Mouse (Mus musculus): ENCODE data around the gene Nat14. TPM values are rescaled to one million over a fixed set of nuclear protein-coding genes. Genes with fewer than 3 reads are reported as not detected.
"Not testable (repeated sequence)": the region's sequence is repeated elsewhere in the genome, so short reads cannot be mapped to it uniquely, and the experiment has no call there.

Nat14 gene
- polyA plus RNA-seq (2012; rRNA removed), result 27.3 and 27.9 TPM in 2 replicates

DNA sequence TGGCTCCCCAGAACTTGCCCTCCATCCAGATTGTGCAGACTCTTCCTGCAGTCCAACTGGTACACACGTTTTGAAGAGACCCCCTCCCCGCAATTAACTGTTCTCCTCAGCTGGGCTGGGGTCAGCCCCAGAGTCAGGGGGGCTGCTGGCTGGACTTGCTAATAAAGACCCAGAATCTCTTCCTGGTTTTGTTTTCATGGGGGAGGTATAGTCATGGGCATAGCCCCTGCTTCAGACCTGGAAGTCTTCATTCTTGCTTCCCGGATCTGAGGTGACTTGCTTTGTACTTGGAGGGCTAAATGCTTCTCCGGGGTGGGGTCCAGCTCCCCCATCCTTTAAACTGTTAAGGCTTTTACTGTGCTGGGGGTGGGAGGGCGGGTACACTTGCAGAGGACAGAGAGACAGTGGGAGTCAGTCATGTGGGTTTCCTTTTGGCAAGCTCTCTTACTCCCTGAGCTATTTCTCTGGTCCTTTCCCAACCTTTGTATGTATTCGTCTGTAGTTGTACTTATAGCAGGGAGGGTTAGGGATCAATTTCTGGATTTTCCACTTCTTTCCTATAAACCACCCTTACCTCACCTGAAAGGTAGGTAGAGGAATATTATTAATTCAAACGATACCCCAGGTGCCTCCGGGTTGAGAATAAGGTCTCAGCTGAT, at the start of gene Nat14:
Gene Nat14 (plus strand): TSS at position 205 of the 659 bp plus-strand sequence.
- no peak for TF ChIP-seq CTCF (IDR thresholded peaks at IDR 0.05; ENCODE audit: borderline replicate concordance, extremely low read depth, insufficient read depth, insufficient read length)
- no peak for TF ChIP-seq POLR2A (IDR thresholded peaks at IDR 0.05; ENCODE audit: borderline replicate concordance, extremely low read depth, insufficient read depth, insufficient read length, poor library complexity, severe bottlenecking)
- DNase-seq (ENCODE audit: low read depth), result no peak

DNA sequence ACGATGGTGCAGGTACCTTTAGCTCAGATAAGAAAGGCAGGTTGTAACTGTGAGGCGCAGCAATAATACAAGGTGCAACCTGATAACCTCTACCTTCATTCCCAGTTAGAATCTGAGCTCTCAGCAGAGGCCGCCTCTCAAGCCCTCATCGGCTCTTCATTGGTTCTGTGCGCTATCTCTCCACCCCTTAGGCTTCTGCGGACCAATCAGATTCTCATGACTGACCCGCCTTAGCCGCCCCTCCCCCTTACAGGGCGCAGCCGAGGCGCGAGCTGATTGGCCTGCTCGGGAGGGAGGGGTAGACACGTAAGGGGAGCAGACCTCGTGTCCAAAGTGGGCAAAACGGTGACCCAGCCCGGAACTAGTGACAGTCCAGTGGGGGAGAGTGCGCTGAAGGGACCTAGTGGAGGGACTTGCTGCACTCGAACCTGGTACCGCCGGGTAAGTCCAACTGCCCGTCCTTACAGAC, 45.0 kb upstream of the Nat14 start, which contains the start of gene Isoc2a:
Gene Isoc2a (plus strand): TSS at position 401 of the 469 bp plus-strand sequence.
- TF ChIP-seq POLR2A (IDR thresholded peaks at IDR 0.05; ENCODE audit: borderline replicate concordance, extremely low read depth, insufficient read depth, insufficient read length, poor library complexity, severe bottlenecking) (no peak), CTCF (IDR thresholded peaks at IDR 0.05; ENCODE audit: borderline replicate concordance, extremely low read depth, insufficient read depth, insufficient read length) (no peak)
- DNase-seq (ENCODE audit: low read depth), result peak; percentile 98

DNA sequence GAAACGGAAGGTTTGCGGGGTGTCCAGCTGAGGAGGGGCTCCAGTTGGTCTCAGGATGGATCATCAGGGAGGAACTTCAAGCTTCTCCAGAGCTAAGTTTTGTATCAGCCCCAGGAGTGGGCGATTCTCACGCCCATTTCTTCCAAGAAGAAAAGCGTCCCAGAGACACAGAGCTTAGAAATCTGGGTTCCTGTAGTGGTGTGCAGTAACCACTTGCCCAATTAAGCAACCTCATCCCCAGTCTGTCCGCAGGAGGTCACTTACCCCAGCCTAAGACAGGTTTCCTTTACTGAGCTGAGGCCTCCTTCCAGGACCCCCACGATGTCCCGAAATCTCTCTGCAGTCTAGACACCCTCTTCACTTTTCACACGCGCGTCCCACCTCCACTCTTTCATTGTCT, 44.6 kb upstream of the Nat14 start:
- no peak for TF ChIP-seq POLR2A (IDR thresholded peaks at IDR 0.05; ENCODE audit: borderline replicate concordance, extremely low read depth, insufficient read depth, insufficient read length, poor library complexity, severe bottlenecking)
- no peak for TF ChIP-seq CTCF (IDR thresholded peaks at IDR 0.05; ENCODE audit: borderline replicate concordance, extremely low read depth, insufficient read depth, insufficient read length)
- DNase-seq (ENCODE audit: low read depth), result no peak

DNA sequence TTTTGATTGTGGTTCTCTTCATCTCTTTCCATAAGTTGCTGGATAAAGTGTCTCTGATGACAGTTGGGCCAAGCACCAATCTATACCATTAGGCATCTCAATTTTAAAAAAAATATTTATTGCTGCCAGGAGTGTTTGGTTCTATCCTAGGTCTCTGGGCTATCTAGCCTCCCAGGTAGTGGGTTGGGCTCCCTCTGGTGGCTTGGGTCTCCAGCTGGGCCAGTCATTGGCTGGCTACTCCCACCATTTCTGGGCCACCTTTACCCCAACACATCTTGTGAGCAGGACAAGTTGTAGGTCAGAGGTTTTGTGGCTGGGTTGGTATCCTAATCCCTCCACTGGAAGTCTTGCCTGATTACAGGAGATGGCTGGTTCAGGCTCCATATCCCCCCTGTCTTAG, 43.6 kb upstream of the Nat14 start:
- peak; percentile 15; the same call in 1 of the 2 replicates for TF ChIP-seq CTCF (IDR thresholded peaks at IDR 0.05; ENCODE audit: borderline replicate concordance, extremely low read depth, insufficient read depth, insufficient read length)
- no peak for TF ChIP-seq POLR2A (IDR thresholded peaks at IDR 0.05; ENCODE audit: borderline replicate concordance, extremely low read depth, insufficient read depth, insufficient read length, poor library complexity, severe bottlenecking)
- no peak for DNase-seq (ENCODE audit: low read depth)

DNA sequence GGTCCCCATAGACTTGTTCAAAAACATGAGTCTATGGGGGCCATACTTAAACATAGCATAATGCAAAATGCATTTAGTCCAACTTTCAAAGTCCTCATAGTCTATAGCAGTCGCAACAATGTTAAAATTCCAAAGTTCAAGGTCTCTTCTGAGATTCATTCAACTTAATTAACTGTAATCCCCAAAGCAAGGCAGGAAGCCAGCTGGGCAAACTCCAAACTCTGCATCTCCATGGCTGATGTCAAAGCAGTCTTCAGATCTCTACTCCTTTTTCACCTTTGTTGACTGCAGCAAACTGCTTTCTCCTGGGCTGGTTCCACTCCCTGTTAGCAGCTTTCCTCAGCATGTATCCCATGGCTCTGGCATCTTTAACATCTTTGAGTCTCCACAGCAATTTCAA, 42.8 kb upstream of the Nat14 start:
- not testable (repeated sequence) for DNase-seq (ENCODE audit: low read depth)

DNA sequence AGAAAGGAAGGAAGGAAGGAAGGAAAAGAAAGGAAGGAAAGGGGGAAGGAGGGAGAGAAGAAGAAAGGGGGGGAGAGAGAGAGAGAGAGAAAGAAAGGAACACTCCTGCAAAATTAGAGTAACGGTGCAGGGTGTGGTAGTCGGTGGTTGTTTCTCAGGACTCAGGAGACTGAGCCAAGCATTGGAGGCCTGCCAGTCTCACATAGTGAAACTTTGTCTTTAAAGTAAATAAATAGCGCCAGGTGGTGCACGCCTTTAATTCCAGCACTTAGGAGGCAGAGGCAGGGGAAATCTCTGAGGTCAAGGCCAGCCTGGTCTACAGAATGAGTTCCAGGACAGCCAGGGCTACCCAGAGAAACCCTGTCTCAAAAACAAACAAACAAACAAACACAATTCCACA, 35.1 kb upstream of the Nat14 start:
- no peak for TF ChIP-seq CTCF (IDR thresholded peaks at IDR 0.05; ENCODE audit: borderline replicate concordance, extremely low read depth, insufficient read depth, insufficient read length)
- TF ChIP-seq POLR2A (IDR thresholded peaks at IDR 0.05; ENCODE audit: borderline replicate concordance, extremely low read depth, insufficient read depth, insufficient read length, poor library complexity, severe bottlenecking), result no peak
- DNase-seq (ENCODE audit: low read depth), result no peak

DNA sequence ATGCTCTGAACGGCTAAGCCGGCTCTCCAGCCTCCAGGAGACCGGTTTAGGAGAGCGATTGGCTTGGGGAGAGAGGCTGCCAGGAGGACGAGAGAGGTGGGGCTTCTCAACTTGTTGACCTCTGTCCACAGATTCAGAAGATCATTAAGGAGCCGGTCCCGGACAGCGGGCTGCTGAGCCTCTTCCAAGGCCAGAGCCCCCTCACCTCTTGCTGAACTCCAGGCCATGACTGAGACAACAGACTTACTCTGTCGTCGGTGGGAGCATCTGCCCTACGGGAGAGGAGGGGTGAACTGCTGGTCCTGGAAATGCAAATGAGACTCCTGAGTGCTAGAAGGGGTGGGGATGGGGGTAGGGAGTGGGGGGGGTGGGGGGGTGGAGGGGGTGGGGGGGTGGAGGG, 26.6 kb upstream of the Nat14 start:
- DNase-seq (ENCODE audit: low read depth), result no peak
- TF ChIP-seq POLR2A (IDR thresholded peaks at IDR 0.05; ENCODE audit: borderline replicate concordance, extremely low read depth, insufficient read depth, insufficient read length, poor library complexity, severe bottlenecking), result no peak
- no peak for TF ChIP-seq CTCF (IDR thresholded peaks at IDR 0.05; ENCODE audit: borderline replicate concordance, extremely low read depth, insufficient read depth, insufficient read length)

DNA sequence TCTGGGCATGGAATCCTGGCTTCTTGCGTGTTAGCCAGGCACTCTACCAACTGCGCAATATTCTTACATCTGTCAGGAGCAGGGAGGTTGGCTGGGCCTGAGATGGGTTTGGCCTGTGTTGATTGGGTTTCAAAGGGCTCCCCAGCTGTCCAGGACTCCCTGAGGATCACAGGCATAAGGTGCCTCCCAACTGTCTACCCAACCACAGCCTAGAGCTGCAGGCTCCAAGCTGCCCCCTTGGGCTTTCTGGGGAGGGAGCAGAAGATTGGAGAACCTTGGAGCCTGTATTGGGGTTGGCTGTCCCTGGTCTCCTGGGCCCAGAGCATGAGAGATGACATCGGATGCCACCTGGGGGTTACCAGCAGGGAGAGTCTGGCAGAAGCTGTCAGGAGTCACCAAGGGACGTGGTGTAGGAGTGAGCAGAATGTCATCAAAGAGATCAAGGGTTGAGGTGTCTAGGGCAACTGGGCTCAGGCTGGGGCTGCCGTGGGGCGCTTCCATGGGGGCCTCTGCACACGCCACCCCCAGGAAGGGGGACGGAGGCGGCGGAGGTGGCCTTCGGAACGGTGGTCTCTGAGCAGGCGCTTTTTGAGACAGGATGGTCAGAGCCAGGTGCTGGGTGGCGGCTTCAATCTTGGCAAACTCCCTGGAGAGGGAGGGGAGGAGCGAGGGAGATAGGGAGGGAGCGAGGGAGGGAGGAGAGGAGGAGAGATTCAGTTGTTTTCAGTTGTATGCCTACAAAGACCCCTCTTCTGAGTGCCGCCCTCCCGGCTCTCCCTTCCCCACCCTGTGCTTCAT, 22.8 kb upstream of the Nat14 start:
- no peak for TF ChIP-seq POLR2A (IDR thresholded peaks at IDR 0.05; ENCODE audit: borderline replicate concordance, extremely low read depth, insufficient read depth, insufficient read length, poor library complexity, severe bottlenecking)
- TF ChIP-seq CTCF (IDR thresholded peaks at IDR 0.05; ENCODE audit: borderline replicate concordance, extremely low read depth, insufficient read depth, insufficient read length), result no peak
- DNase-seq (ENCODE audit: low read depth), result peak; percentile 48

DNA sequence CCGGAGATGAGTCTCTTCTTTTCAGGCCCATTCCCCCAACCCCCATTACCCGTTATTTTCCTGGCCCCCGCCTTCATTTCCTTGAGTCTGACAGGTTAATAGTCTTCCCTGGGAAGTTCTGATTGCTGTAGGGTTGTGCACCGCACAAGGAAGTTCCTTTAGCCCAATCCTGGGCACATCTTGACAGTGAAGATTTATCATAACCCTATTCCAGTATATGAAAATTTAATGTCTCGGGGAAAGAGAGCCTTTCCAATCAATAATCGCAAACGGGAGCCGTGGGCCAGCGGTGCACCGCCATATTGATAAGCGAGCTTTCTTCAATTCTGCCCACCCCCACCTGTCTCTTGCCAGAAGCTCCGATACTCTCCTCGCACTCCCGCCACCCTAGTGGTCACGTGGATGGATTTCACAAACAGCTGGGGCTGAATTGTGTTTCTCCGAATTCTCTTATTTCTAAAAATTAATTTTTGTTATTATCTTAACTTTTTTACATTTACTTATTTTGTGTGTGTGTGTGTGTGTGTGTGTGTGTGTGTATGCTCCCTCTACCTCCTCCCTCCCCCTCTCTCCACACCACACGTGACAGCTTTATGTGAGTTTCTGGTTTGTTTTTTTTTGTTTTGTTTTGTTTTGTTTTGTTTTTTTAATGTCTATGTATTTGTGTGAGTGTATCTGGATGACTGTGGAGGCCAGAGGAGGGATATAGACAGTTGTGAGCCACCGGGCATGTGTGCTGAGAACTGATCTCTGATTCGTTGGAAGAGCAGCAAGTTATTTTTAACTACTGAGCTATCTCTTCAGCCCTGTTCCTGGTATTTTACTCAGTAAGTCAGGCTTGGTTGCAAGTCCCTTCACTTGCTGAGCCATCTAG, 21.9 kb upstream of the Nat14 start:
- DNase-seq (ENCODE audit: low read depth), result peak; percentile 65

DNA sequence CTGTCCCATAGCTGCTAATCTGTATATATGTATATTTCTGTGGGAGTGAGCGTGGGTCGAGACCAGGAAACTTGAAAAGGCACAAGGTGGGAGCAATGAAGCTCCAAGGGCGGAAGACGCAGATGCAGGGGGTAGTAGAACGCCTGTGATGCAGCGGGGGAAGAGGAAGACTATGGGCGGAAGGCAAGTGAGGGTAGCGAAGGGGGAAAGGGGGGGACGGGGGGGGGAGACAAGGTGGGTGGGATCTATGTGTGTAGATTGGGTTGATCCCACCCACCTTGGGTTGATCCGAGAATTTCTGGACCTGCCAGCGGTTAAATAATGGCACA, 21.3 kb upstream of the Nat14 start:
- no peak for DNase-seq (ENCODE audit: low read depth)
- TF ChIP-seq CTCF (IDR thresholded peaks at IDR 0.05; ENCODE audit: borderline replicate concordance, extremely low read depth, insufficient read depth, insufficient read length), result no peak
- TF ChIP-seq POLR2A (IDR thresholded peaks at IDR 0.05; ENCODE audit: borderline replicate concordance, extremely low read depth, insufficient read depth, insufficient read length, poor library complexity, severe bottlenecking), result no peak

More for the DNA sequence above, 21.9 kb upstream of the Nat14 start:
- TF ChIP-seq POLR2A (IDR thresholded peaks at IDR 0.05; ENCODE audit: borderline replicate concordance, extremely low read depth, insufficient read depth, insufficient read length, poor library complexity, severe bottlenecking) (no peak), CTCF (IDR thresholded peaks at IDR 0.05; ENCODE audit: borderline replicate concordance, extremely low read depth, insufficient read depth, insufficient read length) (peak; percentile 15; the same call in 1 of the 2 replicates)

DNA sequence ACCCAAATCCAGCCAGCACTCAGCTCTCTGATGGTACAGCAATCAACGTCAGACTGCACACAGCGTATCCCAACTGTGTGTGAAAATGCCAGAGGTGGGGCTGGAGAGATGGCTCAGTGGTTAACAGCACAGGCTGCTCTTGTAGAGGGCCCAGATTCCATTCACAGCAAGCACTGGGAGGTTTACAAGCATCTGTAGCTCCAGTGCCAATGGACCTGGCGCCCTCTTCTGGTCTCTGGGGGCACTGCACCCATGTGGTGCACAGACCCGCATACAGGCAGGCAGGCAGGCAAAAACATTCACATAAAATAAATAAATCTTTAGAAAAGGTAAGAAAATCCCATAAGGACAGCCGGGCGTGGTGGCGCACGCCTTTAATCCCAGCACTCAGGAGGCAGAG, 20.7 kb upstream of the Nat14 start:
- DNase-seq (ENCODE audit: low read depth), result no peak
- TF ChIP-seq POLR2A (IDR thresholded peaks at IDR 0.05; ENCODE audit: borderline replicate concordance, extremely low read depth, insufficient read depth, insufficient read length, poor library complexity, severe bottlenecking) (no peak), CTCF (IDR thresholded peaks at IDR 0.05; ENCODE audit: borderline replicate concordance, extremely low read depth, insufficient read depth, insufficient read length) (peak; percentile 53)

Measured in brain, embryonic 14.5 days (tissue).